Mouse (Mus musculus): Measurements from ENCODE around the gene Hmx2. TPM values are rescaled to one million over a fixed set of nuclear protein-coding genes. Genes with fewer than 3 reads are reported as not detected.

Hmx2 gene
- polyA plus RNA-seq, 1 experiment, result not detected

DNA sequence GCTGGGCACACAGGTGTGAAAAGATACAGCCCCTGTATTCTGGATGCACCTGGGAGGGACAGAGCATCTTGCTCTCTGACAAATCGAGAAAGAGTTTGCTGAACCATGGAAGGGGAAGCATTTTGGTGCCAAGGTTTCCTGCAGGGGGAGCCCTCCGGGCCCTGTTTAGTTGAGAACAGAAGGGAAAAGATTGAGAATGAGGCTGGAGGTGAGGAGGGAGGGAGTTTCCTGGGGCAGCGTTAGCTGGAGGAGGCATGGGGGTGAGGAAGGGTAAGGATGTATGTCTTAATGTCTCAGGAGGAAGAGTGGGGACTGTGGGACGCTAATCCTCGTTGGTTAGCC lies 49.9 kb downstream of the Hmx2 start:
- Histone ChIP-seq H3K27ac (ENCODE audit: insufficient read depth, low read length) (no peak overlapping the region), H3K4me3 (ENCODE audit: insufficient read depth, low read length) (no peak overlapping the region), H3K4me1 (ENCODE audit: control insufficient read depth, insufficient read depth, low read length) (no peaks in the 10 kb centered on the region)
- no peak for TF ChIP-seq POLR2A (IDR thresholded peaks at IDR 0.05; ENCODE audit: low read depth, low read length)
- TF ChIP-seq CTCF (IDR thresholded peaks at IDR 0.05; ENCODE audit: borderline replicate concordance, insufficient read depth, low read length), result no peak

DNA sequence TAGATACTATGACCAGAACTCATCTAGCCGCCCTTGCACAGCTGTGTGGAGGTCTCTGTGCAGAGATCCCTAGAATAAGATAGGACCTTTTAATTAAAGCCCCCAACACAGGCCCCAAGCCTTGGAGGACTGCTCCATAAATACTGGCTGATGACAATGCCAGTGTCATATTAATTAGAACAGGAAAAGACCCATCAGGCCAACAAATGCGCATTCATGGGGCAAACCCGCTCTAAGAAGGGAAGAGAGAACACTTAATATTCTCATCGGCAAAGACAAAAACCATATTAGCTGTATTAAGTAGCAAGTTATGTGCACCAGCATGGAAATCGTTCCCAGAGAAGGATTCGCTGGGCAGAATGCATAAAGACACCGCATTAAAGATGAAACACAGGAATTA lies 53.5 kb downstream of the Hmx2 start:
- no peak overlapping the region for H3K27ac ChIP-seq (ENCODE audit: insufficient read depth, low read length)
- H3K4me3 ChIP-seq (ENCODE audit: insufficient read depth, low read length), result no peak overlapping the region
- no peaks in the 10 kb centered on the region for H3K4me1 ChIP-seq (ENCODE audit: control insufficient read depth, insufficient read depth, low read length)
- TF ChIP-seq CTCF (IDR thresholded peaks at IDR 0.05; ENCODE audit: borderline replicate concordance, insufficient read depth, low read length) (no peak), POLR2A (IDR thresholded peaks at IDR 0.05; ENCODE audit: low read depth, low read length) (no peak)

DNA sequence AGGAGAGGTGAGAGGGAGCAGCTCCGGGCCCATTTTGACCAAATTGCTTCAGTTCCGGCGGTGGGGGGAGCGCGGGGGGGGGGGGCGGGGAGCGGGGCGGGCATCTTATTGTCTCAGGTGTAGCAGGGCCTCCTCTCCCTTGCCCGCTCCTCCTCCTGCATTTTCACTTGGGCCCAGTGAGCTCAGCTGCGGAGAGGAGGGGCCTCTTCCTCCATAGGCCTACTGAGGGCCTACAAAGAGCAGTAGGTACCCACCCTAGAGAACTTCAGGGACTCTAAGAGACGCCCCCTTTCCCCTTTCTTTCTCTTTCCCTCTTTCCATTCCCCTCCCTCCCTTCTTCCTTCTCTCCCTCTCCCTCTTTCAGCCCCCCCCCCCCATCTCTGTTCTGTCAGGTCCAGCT lies 54.6 kb downstream of the Hmx2 start:
- TF ChIP-seq POLR2A (IDR thresholded peaks at IDR 0.05; ENCODE audit: low read depth, low read length) (no peak), CTCF (IDR thresholded peaks at IDR 0.05; ENCODE audit: borderline replicate concordance, insufficient read depth, low read length) (no peak)
- Histone ChIP-seq H3K4me3 (ENCODE audit: insufficient read depth, low read length) (no peak overlapping the region), H3K27ac (ENCODE audit: insufficient read depth, low read length) (no peak overlapping the region), H3K4me1 (ENCODE audit: control insufficient read depth, insufficient read depth, low read length) (no peaks in the 10 kb centered on the region)

DNA sequence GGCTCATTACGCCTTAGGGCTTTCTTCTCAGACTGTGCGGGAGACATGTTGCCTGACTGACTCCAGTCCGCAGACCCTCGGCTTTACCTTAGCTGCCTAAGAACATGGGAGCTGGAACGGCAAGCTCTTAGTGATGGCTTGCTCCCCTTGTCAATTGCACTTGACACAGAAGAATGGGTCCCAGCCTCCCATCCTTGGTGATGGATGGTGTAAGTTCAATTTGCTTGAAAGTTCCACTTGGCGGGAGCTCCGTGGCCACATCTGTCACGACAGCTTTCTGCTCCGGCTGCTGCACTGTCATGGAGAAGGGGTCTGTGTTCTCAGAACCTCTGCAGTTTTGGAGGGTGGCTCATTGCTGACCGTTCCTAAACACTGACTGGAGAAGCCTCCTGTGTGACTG lies 56.4 kb downstream of the Hmx2 start:
- no peak for TF ChIP-seq POLR2A (IDR thresholded peaks at IDR 0.05; ENCODE audit: low read depth, low read length)
- Histone ChIP-seq H3K4me1 (ENCODE audit: control insufficient read depth, insufficient read depth, low read length) (no peaks in the 10 kb centered on the region), H3K4me3 (ENCODE audit: insufficient read depth, low read length) (no peak overlapping the region), H3K27ac (ENCODE audit: insufficient read depth, low read length) (no peak overlapping the region)

DNA sequence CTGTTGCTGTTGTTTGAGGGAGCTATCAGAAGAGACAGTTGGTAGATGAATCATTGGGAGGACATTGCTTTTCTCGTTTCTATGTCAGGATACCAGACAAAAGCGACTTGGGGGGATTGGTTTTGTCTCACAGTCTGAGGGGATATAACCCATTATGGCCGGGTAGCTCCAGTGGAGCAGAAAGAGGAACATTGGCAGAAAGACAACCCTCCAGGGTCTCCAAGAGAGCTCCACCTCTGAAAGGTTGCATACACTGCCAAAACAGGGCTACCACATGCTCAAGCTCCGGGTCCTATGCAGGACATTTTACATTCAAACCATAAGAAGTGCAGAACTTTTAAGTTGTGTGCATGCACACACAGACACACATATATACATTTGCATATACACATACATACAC lies 56.9 kb downstream of the Hmx2 start:
- Histone ChIP-seq H3K4me1 (ENCODE audit: control insufficient read depth, insufficient read depth, low read length) (no peaks in the 10 kb centered on the region), H3K4me3 (ENCODE audit: insufficient read depth, low read length) (no peak overlapping the region), H3K27ac (ENCODE audit: insufficient read depth, low read length) (no peak overlapping the region)
- TF ChIP-seq POLR2A (IDR thresholded peaks at IDR 0.05; ENCODE audit: low read depth, low read length) (no peak), CTCF (IDR thresholded peaks at IDR 0.05; ENCODE audit: borderline replicate concordance, insufficient read depth, low read length) (no peak)

Other genes with a start within 250 kb of the Hmx2 start
- gene Cuzd1, start 226.5 kb upstream of the Hmx2 start, polyA plus RNA-seq (2011; ENCODE audit: insufficient read length, low read depth, missing spikeins), result not detected in 2 replicates
- gene Fam24b, start 219.3 kb upstream of the Hmx2 start, polyA plus RNA-seq (2011; ENCODE audit: insufficient read length, low read depth, missing spikeins), result not detected in 2 replicates
- gene Fam24a, start 214.9 kb upstream of the Hmx2 start, polyA plus RNA-seq (2011; ENCODE audit: insufficient read length, low read depth, missing spikeins), result not detected in 2 replicates
- 20.2 and 21.2 TPM in 2 replicates for gene 2310057M21Rik, start 186.0 kb upstream of the Hmx2 start, polyA plus RNA-seq (2011; ENCODE audit: insufficient read length, low read depth, missing spikeins)
- gene Pstk, start 177.6 kb upstream of the Hmx2 start, polyA plus RNA-seq (2011; ENCODE audit: insufficient read length, low read depth, missing spikeins), result 41.4 and 44.2 TPM in 2 replicates
- 29.7 and 30.7 TPM in 2 replicates for gene Ikzf5, start 138.3 kb upstream of the Hmx2 start, polyA plus RNA-seq (2011; ENCODE audit: insufficient read length, low read depth, missing spikeins)
- gene Acadsb, start 138.2 kb upstream of the Hmx2 start, polyA plus RNA-seq (2011; ENCODE audit: insufficient read length, low read depth, missing spikeins), result 105 and 109 TPM in 2 replicates
- gene Hmx3, start 5.9 kb upstream of the Hmx2 start, polyA plus RNA-seq (2011; ENCODE audit: insufficient read length, low read depth, missing spikeins), result not detected in 2 replicates
- 89.7 and 99.4 TPM in 2 replicates for gene Bub3, start 11.4 kb downstream of the Hmx2 start, polyA plus RNA-seq (2011; ENCODE audit: insufficient read length, low read depth, missing spikeins)